Mouse (Mus musculus) kidney, adult 11 months (tissue): ENCODE results near the gene B4galnt4.

Experiments used
- DNase-seq: peaks from one replicate; pipeline ENCODE4 v3.0.0; 2022

B4galnt4 gene

DNA sequence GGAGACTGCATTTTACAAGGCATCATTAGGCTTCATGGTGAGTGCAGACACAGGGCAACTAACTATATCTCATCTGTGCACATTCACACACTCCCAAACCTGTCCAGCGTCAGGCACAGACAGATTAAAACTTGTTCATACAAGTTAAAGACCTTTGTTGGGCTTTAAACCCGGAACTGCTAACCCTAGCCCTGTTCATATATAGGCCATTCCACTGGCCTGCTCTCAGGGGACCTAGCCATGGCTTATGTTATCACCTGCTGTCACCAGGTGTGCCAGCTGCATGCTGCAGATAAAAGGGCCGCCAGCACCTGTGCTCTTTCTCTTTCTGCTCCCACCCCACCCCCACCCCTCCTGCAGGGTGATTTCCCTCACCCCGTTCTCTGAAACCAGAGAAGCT lies 18.4 kb upstream of the B4galnt4 start:
- DNase-seq, result no peak

GRCm38 (mm10) chr7:141046931-141047580 lies 13.8 kb upstream of the B4galnt4 start:
- DNase-seq, result no peak

DNA sequence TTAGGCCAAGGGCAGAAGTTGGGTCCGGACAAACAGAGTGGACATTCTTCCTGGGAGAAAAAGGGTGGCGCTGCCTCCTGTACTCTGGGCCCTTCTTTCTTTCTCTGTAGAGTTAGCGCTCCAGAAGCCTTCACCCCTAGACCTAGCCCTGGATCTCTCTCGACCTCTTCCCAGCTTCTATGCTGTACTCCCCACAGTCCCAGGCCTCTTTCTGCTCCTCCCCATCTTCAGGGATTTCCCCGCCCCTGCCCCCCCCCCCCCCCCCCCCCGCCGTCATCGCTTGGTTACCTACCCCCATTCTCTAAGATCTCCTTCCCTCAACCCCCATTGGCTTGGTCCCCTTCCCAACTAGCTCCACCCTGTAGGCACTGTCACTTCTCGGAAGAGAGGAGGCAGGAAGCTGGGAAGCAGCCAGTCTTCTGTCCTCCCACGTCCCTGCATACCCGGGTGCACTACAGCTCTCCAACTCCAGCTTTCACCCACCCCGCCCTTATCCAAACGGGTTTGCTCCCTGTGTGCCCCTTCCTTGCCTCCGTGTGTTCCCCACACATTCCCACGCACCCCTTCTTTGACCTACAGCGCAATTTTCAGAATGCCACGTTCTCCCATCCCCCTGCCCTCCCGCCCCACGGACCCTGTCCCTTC lies 13.2 kb upstream of the B4galnt4 start:
- peak; percentile 76 for DNase-seq

DNA sequence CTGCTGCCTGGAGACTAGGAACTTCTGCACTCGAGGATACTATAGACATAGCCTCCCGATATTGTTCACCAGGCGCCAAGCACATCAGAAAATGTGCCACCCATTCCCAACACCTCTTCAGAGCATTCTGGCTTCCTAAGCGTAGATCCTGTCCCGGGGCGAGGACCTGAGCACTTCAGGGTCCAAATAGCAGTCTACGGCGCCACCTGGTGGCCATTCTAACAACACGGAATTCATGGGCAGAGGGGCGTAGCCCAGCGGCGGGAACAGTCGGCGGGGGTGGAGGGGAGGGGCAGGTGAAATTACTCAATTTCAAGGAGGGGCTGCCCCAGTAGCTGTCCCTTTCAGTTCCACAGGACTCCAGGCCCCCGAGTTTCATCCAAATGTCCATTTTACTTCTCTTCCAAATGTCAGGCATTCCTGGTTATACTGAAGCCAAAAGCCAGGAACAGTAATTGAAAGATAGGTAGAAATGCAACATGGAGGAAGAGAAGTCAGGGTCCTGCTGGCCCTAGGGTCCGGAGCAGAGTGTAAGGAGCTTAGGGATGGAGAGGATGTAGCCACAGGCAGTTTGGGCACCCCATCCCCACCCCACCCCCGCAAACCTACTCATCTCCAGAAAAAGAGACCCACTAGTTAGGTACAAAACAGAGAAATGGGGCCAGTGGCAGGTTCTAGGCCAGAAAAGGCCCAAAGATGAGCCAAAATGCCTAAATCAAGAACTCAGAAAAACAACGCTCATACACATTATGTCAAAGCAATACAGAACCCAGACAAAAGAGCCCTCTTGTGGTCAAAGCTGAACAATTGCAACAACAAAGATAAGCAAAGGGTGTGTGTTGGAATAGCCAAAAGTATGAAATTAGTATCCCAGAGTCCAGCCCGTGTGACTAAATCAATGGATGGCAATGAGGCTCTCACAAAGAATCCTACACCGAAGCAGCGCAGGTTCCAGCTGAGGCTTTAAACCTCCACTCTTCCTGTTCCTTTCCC lies 12.4 kb upstream of the B4galnt4 start:
- DNase-seq, result peak; percentile 84

GRCm38 (mm10) chr7:141049326-141049725 lies 11.6 kb upstream of the B4galnt4 start:
- DNase-seq, result no peak

GRCm38 (mm10) chr7:141051060-141051685 lies 9.7 kb upstream of the B4galnt4 start:
- DNase-seq, result no peak

- DNase-seq, result no peak
Observed at GRCm38 (mm10) chr7:141052016-141052415, 8.9 kb upstream of the B4galnt4 start.

- DNase-seq, result no peak
Observed at GRCm38 (mm10) chr7:141052421-141052820, 8.5 kb upstream of the B4galnt4 start.

- no peak for DNase-seq
Observed at GRCm38 (mm10) chr7:141055785-141056184, 5.1 kb upstream of the B4galnt4 start.

DNA sequence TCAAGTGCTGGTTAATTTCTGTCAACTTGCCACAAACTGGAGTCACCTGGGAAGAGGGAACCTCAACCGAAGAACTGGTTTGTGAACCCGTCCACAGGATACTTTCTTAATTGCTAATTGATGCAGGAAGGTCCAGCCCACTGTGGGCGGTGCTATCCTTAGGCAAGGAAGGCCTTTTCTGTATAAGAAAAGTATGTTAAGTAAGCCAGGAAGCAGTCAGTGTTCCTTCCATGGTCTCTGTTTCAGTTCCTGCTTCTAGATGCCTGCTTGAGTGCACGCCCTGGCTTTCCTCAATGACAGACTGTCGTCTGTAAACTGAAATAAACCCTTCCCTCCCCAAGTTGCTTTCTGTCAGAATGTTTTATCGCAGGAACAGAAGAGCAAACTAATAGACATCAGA lies 3.9 kb upstream of the B4galnt4 start:
- no peak for DNase-seq

GRCm38 (mm10) chr7:141057541-141057940 lies 3.4 kb upstream of the B4galnt4 start:
- no peak for DNase-seq

- no peak for DNase-seq
Observed at GRCm38 (mm10) chr7:141058601-141059341, 2.1 kb upstream of the B4galnt4 start.

DNA sequence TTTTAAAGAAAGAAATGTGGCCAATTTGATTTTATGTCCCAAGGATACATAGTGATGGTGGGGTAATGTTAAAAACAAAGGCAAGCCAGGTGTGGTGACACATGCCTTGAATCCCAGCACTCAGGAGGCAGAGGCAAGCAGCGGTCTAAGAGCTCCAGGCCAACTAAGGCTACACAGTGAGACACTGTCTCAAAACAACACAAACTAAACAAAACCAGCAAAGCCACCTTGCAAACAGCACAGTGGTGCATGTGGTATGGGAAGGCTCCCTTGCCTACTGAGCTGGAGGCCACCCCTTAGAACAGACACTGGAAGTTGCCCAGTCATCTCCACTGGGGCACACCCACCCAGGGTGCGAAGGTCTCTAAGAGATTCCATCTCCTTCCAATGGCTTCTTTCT lies 975 bp upstream of the B4galnt4 start:
- DNase-seq, result no peak

- DNase-seq, result no peak
Observed at GRCm38 (mm10) chr7:141061269-141061692, 377 bp downstream of the B4galnt4 start.

- DNase-seq, result no peak
Observed at GRCm38 (mm10) chr7:141062525-141062924, 1.6 kb downstream of the B4galnt4 start.

DNA sequence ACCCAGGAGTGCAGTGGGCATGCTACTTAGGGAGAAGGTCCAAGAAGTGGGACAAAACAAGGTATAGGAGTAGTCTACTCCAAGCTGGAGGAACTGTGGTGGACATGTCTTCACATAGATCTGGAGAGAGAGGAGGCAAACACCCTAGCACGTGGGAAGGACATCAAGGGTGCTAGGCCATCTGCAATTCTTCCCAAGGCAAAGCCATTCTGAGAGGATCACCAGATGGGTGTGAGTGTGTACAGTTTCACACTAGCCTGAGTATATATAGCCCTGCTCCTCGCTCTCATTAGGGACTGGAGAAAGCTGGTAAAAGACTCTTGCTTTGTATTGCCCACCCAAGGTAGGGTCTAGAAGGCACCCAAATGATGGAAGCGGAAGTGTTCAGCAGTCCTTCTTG lies 2.4 kb downstream of the B4galnt4 start:
- no peak for DNase-seq

GRCm38 (mm10) chr7:141064175-141064574 lies 3.3 kb downstream of the B4galnt4 start:
- DNase-seq, result no peak

GRCm38 (mm10) chr7:141064576-141064975 lies 3.7 kb downstream of the B4galnt4 start:
- peak; percentile 42 for DNase-seq

DNA sequence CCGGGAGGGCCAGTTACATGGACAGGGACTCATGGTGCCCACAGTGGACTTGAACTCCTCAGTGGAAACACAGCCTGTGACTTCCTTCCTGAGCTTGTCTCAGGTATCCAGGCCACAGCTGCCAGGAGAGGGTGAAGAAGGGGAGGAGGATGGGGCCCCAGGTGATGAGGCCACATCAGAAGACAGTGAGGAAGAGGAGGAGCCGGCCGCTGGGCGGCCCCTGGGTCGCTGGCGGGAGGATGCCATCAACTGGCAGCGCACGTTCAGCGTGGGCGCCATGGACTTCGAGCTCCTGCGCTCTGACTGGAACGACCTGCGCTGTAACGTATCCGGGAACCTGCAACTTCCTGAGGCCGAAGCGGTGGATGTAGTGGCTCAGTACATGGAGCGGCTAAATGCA lies 7.4 kb downstream of the B4galnt4 start:
- DNase-seq, result no peak

- peak; percentile 61 for DNase-seq
Observed at GRCm38 (mm10) chr7:141070058-141070862, 9.4 kb downstream of the B4galnt4 start.

DNA sequence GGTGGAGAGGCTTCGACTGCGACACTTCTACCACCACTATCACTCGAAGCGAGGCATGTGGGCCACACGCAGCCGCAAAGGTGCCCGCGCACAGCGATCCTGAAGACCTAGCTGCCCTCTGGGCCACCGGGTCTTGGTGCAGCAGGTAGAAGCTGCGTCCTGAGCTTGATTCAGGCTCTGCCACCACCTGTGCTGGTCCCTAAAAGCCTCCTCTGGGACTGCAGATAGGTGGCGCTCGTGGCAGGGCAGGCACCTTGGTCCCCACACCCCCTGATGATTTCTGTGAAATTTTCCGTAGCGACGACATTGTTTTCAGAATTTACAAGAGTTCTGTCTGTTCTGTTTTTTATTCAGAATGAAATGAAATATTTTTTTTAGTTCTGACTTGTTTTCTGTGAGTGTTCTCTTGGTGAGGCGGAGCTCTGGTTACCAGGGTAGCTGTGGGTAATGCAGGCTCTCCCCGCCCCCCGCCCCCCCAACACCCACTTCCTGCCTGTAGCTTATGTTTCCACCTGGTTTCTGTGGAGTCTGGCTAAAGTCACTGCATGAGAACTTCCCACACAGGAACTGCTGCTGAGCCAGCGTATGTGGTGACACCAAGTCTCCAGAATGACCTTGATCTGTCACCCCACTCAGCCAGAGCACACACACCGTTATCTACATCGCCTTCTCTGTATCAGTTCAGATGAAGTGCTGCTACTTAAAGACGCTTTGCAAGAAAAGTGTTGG lies 11.3 kb downstream of the B4galnt4 start:
- DNase-seq, result no peak
